Mouse (Mus musculus) intestine, postnatal 0 days (tissue): ENCODE results near the gene Midn. TPM values are rescaled to one million over a fixed set of nuclear protein-coding genes. Genes with fewer than 3 reads are reported as not detected.
A peak's percentile ranks its signal among the peaks of the same experiment; 100 is the strongest.

ENCODE experiments used
- ATAC-seq: fragments of 200-750 bp; cut with Nextera tagmentation; 2 replicates; pipeline ENCODE4 v1.8.0; 2017; ENCODE audit warnings: mild to moderate bottlenecking, moderate TSS enrichment, moderate library complexity
- H3K27ac ChIP-seq: fragments of 300-500 bp; sonication (generic); 2 replicates; pipeline ENCODE4 v1.5.1; 2014; ENCODE audit warnings: mild to moderate bottlenecking, low read depth, low read length, moderate library complexity
- H3K27me3 ChIP-seq: fragments of 300-500 bp; sonication (generic); replicated peaks from 2 replicates; pipeline ENCODE4 v1.6.1; 2014; ENCODE audit warnings: low read length, mixed read lengths; ENCODE audit not compliant: control insufficient read depth, insufficient read depth
- H3K36me3 ChIP-seq: fragments of 300-500 bp; sonication (generic); 2 replicates; pipeline ENCODE4 v1.6.1; 2014; ENCODE audit warnings: mild to moderate bottlenecking, moderate library complexity; ENCODE audit not compliant: control insufficient read depth, insufficient read depth
- H3K4me1 ChIP-seq: fragments of 300-500 bp; sonication (generic); replicated peaks from 2 replicates; pipeline ENCODE4 v1.6.1; 2014; ENCODE audit warnings: antibody characterized with exemption, low read length, mixed read lengths; ENCODE audit not compliant: control insufficient read depth, insufficient read depth
- H3K4me2 ChIP-seq: fragments of 300-500 bp; sonication (generic); replicated peaks from 2 replicates; pipeline ENCODE4 v1.6.1; 2014; ENCODE audit warnings: low read depth, mild to moderate bottlenecking, moderate library complexity
- H3K4me3 ChIP-seq: fragments of 300-500 bp; sonication (generic); 2 replicates; pipeline ENCODE4 v1.5.1; 2014; ENCODE audit warnings: low read depth, low read length
- H3K9ac ChIP-seq: fragments of 300-500 bp; sonication (generic); 2 replicates; pipeline ENCODE4 v1.6.1; 2014; ENCODE audit warnings: mild to moderate bottlenecking, low read depth, low read length
- H3K9me3 ChIP-seq: fragments of 300-500 bp; sonication (generic); 2 replicates; pipeline ENCODE4 v1.6.1; 2016; ENCODE audit warnings: mixed run types; ENCODE audit not compliant: control insufficient read depth
- CTCF ChIP-seq: sonication (generic); IDR thresholded peaks from 2 replicates; pipeline ENCODE4 v1.5.1; 2016; ENCODE audit warnings: low read depth, mild to moderate bottlenecking, control low read depth, antibody characterized with exemption, moderate library complexity
- WGBS: fragments of 180-500 bp; shearing (Covaris S2); extraction: QIAGEN DNeasy Blood & Tissue Kit; methylation state at CpG from one replicate; pipeline ENCODE4 v1.1.7; 2014; 5-methylcytosine and 5-hydroxymethylcytosine counted together
- polyA plus RNA-seq: library from polyadenylated mRNA; unstranded; fragments of >200 nt; fragmentation: Nextera tagmentation; extraction: Ambion mirVana; gene quantifications from 2 replicates; pipeline ENCODE4 v1.2.1, GENCODE M21; 2015

The Midn gene
- polyA plus RNA-seq, 1 experiment from 2014 or later, result 19.5 TPM

GRCm38 (mm10) chr10:80149291-80150225 lies 1.5 kb downstream of the Midn start:
- no peak for TF ChIP-seq CTCF
- peaks cover 53% of the 10 kb centered on the region for H3K36me3 ChIP-seq

GRCm38 (mm10) chr10:80150226-80151210 lies 2.4 kb downstream of the Midn start:
- H3K4me1 ChIP-seq, result peaks cover 23% of the 10 kb centered on the region

More at GRCm38 (mm10) chr10:80149291-80150225, 1.5 kb downstream of the Midn start:
- Histone ChIP-seq H3K9me3 (no peaks in the 10 kb centered on the region), H3K4me1 (peaks cover 23% of the 10 kb centered on the region), H3K27me3 (no peaks in the 10 kb centered on the region), H3K4me3 (peak overlapping the region; percentile 95), H3K9ac (peak overlapping the region; percentile 74), H3K4me2 (peak overlapping the region; percentile 86), H3K27ac (peak overlapping the region; percentile 97)
- ATAC-seq, result peak; percentile 67
- WGBS, result under 1% methylated on average over 79 of the region's 88 CpGs

GRCm38 (mm10) chr10:80151211-80152034 lies 3.4 kb downstream of the Midn start:
- ATAC-seq, result no peak
- H3K9ac ChIP-seq, result peak overlapping the region; percentile 74
- H3K4me3 ChIP-seq, result peak overlapping the region; percentile 95
- H3K4me2 ChIP-seq, result peak overlapping the region; percentile 86
- TF ChIP-seq CTCF, result no peak
- peaks cover 56% of the 10 kb centered on the region for H3K36me3 ChIP-seq
- under 1% methylated on average over 25 of the region's 26 CpGs for WGBS
- peaks cover 20% of the 10 kb centered on the region for H3K4me1 ChIP-seq
- H3K27me3 ChIP-seq, result no peaks in the 10 kb centered on the region
- no peaks in the 10 kb centered on the region for H3K9me3 ChIP-seq
- peak overlapping the region; percentile 92 for H3K27ac ChIP-seq

More at GRCm38 (mm10) chr10:80150226-80151210, 2.4 kb downstream of the Midn start:
- Histone ChIP-seq H3K27me3 (no peaks in the 10 kb centered on the region), H3K27ac (peak overlapping the region; percentile 92), H3K4me3 (peak overlapping the region; percentile 95), H3K9me3 (no peaks in the 10 kb centered on the region), H3K36me3 (peaks cover 55% of the 10 kb centered on the region), H3K9ac (peak overlapping the region; percentile 74), H3K4me2 (peak overlapping the region; percentile 86)
- under 1% methylated on average over 57 of the region's 71 CpGs for WGBS
- ATAC-seq, result no peak
- TF ChIP-seq CTCF, result peak; percentile 5; the same call in 1 of the 2 replicates

GRCm38 (mm10) chr10:80152071-80152872 lies 4.2 kb downstream of the Midn start:
- Histone ChIP-seq H3K36me3 (peaks cover 65% of the 10 kb centered on the region), H3K9me3 (no peaks in the 10 kb centered on the region), H3K9ac (peak overlapping the region; percentile 74), H3K4me1 (peaks cover 23% of the 10 kb centered on the region), H3K4me2 (peak overlapping the region; percentile 86), H3K4me3 (peak overlapping the region; percentile 95), H3K27me3 (no peaks in the 10 kb centered on the region), H3K27ac (peak overlapping the region; percentile 92)
- TF ChIP-seq CTCF, result 0 out of 2 replicates have a peak, but pooled peaks have one; percentile 11
- ATAC-seq, result no peak
- 3% methylated on average over 15 of the region's 15 CpGs for WGBS

- H3K27ac ChIP-seq, result peak overlapping the region; percentile 92
- H3K4me1 ChIP-seq, result peaks cover 26% of the 10 kb centered on the region
- no peaks in the 10 kb centered on the region for H3K27me3 ChIP-seq
- ATAC-seq, result no peak
- H3K36me3 ChIP-seq, result peaks cover 69% of the 10 kb centered on the region
- WGBS, result 5% methylated on average over 3 of the region's 3 CpGs
- no peak for TF ChIP-seq CTCF
- no peaks in the 10 kb centered on the region for H3K9me3 ChIP-seq
- H3K4me3 ChIP-seq, result peak overlapping the region; percentile 95
- peak overlapping the region; percentile 86 for H3K4me2 ChIP-seq
- peak overlapping the region; percentile 74 for H3K9ac ChIP-seq
These were observed 4.8 kb downstream of the Midn start for GRCm38 (mm10) chr10:80152873-80153260.
